Mouse (Mus musculus): ENCODE measurements at regions not wholly inside any gene's neighbourhood (a gene's known extent, or its start where the extent isn't known, plus 50 kb on each side); places are given as distances from the start of the nearest gene placed in this dataset.

GRCm38 (mm10) chr7:90059629-90060301 lies 70.2 kb upstream of the Picalm start:
- TF ChIP-seq POLR2A (IDR thresholded peaks at IDR 0.05; ENCODE audit: insufficient read depth, low read depth, low read length) (no peak), CTCF (IDR thresholded peaks at IDR 0.05) (no peak), EP300 (IDR thresholded peaks at IDR 0.05; ENCODE audit: insufficient read depth, low read depth, low read length) (no peak)
